Mouse (Mus musculus): ENCODE data around the gene Slc39a11.

Slc39a11 gene

DNA sequence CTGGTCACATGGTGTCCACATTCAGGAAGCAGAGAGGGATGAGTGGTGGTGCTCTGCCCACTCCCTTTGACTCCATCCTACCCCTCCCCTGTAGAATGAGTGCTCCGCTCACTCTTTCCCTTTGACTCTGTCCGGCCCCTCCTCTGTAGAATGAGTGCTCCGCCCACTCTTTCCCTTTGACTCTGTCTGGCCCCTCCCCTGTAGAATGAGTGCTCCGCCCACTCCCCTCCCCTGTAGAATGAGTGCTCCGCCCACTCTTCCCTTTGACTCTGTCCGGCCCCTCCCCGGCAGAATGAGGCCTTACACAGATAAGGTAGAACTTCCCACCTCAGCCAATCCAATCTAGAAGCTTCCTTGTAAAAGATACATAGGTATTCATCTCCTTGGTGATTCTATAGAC is 137.7 kb downstream of the Slc39a11 start:
- CTCF ChIA-PET, result no interaction called here

GRCm38 (mm10) chr11:113510969-113511625 is 138.8 kb downstream of the Slc39a11 start:
- CTCF ChIA-PET, result no interaction called here

GRCm38 (mm10) chr11:113510249-113510648 is 139.6 kb downstream of the Slc39a11 start:
- CTCF ChIA-PET, result no interaction called here

DNA sequence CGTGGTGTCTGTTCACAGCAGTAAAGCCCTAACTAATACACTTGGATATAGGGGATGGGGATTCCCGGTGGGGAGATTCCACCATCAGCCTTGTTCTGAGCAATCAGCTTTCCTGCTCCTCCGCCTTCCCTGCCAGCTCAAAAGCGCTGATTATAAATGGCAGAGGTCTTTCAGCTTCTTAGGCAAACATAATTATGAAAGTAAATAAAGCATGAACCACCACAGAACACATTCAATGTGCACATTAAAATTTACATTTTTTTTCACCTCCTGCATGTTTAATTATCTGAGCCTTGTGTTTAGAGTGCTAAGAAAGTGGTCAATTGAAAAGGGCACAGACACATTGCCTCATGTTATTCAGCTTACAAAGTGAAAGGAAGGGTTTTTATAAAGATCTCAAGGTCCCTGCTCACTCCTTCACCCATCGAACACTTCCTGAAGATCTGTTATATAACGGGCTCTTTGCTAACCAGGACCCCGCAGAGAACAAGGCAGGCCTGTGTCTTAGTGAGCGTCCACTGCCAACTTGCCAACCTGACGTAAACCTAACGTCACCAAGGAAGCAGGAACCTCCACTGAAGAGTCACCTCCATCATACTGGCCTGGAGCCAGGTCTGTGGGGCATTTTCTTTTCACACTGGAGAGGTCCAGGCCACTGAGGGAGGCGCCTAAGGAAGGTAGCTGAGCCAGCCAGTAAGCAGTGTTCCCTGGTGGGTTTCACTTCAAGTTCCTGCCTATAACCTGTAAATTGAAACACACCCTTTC is 142.0 kb downstream of the Slc39a11 start:
- CTCF ChIA-PET, result no interaction called here

GRCm38 (mm10) chr11:113505551-113506160 is 144.2 kb downstream of the Slc39a11 start:
- CTCF ChIA-PET, result no interaction called here

DNA sequence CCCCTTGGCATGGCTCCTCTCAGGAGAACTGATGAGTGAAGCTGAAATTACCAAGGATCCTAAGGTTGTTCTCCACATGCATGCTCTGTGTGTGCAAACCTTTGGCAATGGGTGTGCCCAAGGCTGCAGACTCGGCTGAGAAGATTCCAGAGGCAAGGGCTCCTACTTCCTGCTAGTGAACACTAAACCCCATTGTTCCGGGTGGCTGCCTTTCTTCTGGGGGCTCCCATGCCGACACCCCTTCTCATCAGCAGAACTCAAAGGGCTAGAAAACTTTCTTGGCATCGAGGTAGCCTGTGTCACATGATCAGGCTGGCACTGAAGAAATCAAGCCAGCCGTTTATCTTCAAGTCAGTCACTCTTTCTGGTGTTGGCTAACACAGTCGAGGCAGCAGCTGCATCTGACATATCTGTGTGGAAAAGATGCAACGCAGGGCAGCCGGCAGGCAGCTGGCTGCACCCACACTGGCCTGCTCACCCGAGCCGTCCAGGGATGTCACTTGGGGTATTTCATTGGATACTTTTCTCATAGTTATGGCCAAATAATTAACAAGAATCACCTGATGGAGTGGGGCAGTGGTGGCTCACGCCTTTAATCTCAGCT is 145.3 kb downstream of the Slc39a11 start:
- CTCF ChIA-PET, result no interaction called here

DNA sequence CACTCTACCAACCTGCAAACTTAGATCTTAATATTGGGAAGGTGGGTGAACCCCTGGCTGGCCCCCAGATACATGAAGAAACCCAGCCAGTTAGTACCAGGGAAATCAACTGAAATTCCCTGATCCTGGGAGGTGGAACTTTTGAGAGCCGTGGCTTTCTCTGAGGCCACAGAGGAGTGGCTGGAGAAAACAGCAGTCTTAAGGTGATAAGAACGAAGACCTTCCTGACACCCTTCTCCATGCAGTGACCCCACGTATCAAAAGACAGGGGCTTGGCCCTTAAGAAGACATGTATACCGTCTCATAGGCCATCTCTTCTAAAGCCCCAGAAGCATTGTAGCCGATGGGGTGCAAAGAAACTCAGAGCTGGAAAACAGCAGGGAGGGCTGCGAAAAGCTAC is 146.9 kb downstream of the Slc39a11 start:
- CTCF ChIA-PET, result no interaction called here

- CTCF ChIA-PET, result no interaction called here
Observed at GRCm38 (mm10) chr11:113500631-113501305, 149.1 kb downstream of the Slc39a11 start.

DNA sequence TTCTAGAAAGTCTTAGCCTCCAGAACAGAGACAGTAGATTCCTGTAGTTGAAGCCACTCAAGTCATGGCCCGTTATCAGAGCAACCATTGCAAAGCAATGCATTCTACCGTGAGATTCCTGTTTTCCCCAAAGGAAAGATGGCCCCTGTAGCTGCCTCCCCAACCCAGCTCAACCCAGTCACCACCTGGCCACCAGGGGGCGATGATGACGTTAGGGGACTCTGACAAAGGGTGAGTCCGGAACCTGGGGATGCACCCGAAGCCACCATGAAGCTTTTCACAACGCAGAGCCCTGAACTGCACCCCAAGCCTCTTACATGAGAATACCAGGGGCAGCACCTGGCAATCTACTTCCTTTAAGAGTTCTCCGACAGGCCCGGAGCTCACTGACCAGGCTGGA is 151.0 kb downstream of the Slc39a11 start:
- CTCF ChIA-PET, result no interaction called here

DNA sequence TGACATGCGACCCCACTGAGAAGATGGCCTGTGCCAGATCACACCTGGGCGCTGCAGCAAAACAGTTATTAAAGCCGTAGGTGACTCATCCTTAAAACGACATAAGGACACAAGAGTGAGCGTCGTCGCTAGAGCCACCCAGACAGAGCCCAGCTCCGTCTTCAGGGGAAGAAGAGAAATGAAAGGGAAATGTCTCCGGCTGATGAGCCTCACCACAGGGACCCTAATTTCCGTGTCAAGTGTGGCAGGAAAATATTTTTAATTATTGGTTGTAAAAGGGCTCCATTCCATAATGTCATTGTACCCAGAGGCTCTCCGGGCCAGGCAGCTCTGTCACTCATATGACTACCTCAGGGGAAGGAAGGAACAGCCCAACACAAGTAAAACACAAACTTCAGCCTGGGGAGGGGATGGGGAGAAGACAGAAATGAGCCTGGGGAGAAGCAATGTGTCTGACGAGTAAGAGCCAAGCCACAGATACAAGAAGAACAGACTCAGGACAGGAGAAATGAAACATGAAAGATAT is 155.8 kb downstream of the Slc39a11 start:
- CTCF ChIA-PET, result no interaction called here

- CTCF ChIA-PET, result no interaction called here
Observed at GRCm38 (mm10) chr11:113490530-113491520, 159.1 kb downstream of the Slc39a11 start.

DNA sequence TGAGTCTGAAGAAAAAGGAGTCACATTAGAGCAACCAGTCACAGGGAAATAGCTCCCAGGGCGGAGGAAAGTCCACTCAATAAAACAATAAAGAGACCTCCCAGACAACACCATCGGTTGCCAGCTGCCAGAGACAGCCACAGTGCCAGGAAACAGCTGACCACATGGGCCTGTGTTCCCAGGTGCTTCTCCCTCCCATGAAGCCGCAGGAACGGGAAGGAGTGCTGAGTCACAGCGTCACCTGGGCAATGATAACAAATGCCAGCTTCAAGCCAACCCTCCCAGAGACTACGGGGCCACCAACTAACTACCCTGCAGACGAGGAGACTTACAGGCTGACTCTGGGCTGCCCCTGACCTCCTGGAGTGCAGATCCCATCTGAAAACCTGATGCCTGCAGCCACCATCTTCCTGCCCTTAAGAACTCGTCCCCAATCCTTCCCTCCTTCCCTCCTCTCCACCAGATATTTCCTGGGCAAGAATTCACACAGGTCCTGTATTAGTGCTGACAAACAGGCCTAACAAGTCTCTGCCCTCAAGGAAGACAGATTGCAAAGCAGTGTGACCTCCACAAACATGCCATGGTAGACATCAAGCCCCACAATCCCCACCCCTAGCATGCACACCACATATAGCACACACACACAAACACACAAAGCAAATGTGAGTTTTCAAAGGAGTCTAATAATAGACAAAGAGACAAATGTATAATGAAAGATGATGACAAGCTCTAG is 162.1 kb downstream of the Slc39a11 start:
- CTCF ChIA-PET, result no interaction called here

DNA sequence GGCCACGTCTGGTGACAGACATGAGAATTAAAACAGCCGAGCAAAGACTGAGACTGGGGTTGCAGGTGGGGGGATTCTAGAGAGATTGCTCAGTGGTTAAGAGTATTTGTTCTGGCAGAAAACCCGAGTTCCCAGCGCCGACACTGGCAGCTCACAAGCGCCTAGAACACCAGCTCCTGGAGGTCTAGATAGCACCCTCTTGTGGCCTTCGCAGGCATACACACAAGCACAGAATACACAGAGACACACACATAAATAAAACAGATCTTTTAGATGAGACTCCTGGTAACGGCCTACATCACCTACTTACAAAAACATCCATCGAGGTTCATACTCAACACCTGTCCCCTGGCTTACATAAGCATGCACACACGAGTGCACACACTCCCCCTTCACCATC is 165.8 kb downstream of the Slc39a11 start:
- CTCF ChIA-PET, result no interaction called here

GRCm38 (mm10) chr11:113477550-113477949 is 172.3 kb downstream of the Slc39a11 start:
- CTCF ChIA-PET, result no interaction called here

DNA sequence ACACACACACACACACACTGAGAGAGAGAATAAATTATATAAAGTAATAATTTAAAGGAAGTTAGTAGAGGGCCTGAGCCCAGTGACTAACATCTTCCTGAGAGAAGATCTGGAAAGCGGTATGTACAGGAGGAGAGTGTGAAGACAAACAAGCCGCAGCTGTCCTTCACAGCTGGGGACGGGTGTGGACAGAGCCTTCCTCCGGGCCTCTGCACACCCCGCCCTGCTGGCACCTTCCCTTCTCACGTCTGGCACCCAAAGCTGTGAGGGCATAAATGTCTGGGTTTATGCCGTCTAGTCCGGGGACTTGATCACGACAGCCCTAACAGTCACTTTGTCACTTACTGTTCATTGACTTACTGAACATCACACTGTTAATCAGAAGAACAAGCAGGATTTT is 173.2 kb downstream of the Slc39a11 start:
- CTCF ChIA-PET, result no interaction called here

- CTCF ChIA-PET, result no interaction called here
Observed at GRCm38 (mm10) chr11:113475491-113475890, 174.4 kb downstream of the Slc39a11 start.

- CTCF ChIA-PET, result no interaction called here
Observed at GRCm38 (mm10) chr11:113473998-113474534, 175.8 kb downstream of the Slc39a11 start.

- CTCF ChIA-PET, result no interaction called here
Observed at GRCm38 (mm10) chr11:113471936-113472335, 177.9 kb downstream of the Slc39a11 start.

- CTCF ChIA-PET, result no interaction called here
Observed at GRCm38 (mm10) chr11:113469919-113470785, 179.7 kb downstream of the Slc39a11 start.

Measured in spleen, embryonic (tissue).